Mouse (Mus musculus): ENCODE measurements at regions not wholly inside any gene's neighbourhood (a gene's known extent, or its start where the extent isn't known, plus 50 kb on each side); places are given as distances from the start of the nearest gene placed in this dataset.

- no peak for TF ChIP-seq CTCF (IDR thresholded peaks at IDR 0.05; ENCODE audit: insufficient read depth, low read depth, low read length)
- TF ChIP-seq POLR2A (IDR thresholded peaks at IDR 0.05; ENCODE audit: insufficient read depth, low read depth, low read length): no peak
Measured at GRCm38 (mm10) chr6:148574742-148575453, 130.7 kb upstream of the Tmtc1 start.

Data from olfactory bulb, adult 2 months (tissue).